ENCODE assay signal across 7 mouse cellular contexts in genomic region chr5:72816960-72817359, GRCm38 (mm10). TPM values are rescaled to one million over a fixed set of nuclear protein-coding genes. Genes with fewer than 3 reads are reported as not detected.
DNase-seq lines count a peak whose midpoint lies in the region; ATAC-seq and TF ChIP-seq lines count a peak whose summit lies in the region.
"Not testable (repeated sequence)": the region's sequence is repeated elsewhere in the genome, so short reads cannot be mapped to it uniquely, and the experiment has no call there.

No protein-coding gene starts in this region.

- 52% methylated on average over 5 of the region's 7 CpGs for WGBS in hindbrain, embryonic 16.5 days
- 59% methylated on average over 7 of the region's 7 CpGs for WGBS in kidney, postnatal 0 days
- WGBS in lung, embryonic 14.5 days = 59% methylated on average over 7 of the region's 7 CpGs
- 63% methylated on average over 7 of the region's 7 CpGs for WGBS in midbrain, embryonic 13.5 days
- WGBS in neural tube, embryonic 13.5 days = 37% methylated on average over 7 of the region's 7 CpGs

- not testable (repeated sequence) for H3K9me3 ChIP-seq in hindbrain, embryonic 16.5 days (ENCODE audit: control insufficient read depth, low read length); kidney, postnatal 0 days (replicated peaks; ENCODE audit: low read length); lung, embryonic 14.5 days (ENCODE audit: low read depth, low read length); midbrain, embryonic 13.5 days; neural tube, embryonic 13.5 days

- not testable (repeated sequence) for H3K9ac ChIP-seq in hindbrain, embryonic 16.5 days (ENCODE audit: low read depth, low read length); kidney, postnatal 0 days (ENCODE audit: low read depth, low read length); lung, embryonic 14.5 days; midbrain, embryonic 13.5 days (replicated peaks); neural tube, embryonic 13.5 days

- not testable (repeated sequence) for H3K4me3 ChIP-seq in brown adipose tissue, adult 24 weeks (ENCODE audit: insufficient read depth, low read depth, low read length); hindbrain, embryonic 16.5 days (ENCODE audit: low read length); kidney, postnatal 0 days (replicated peaks; ENCODE audit: low read depth, low read length); lung, embryonic 14.5 days (ENCODE audit: low read depth, low read length); midbrain, embryonic 13.5 days (replicated peaks); neural tube, embryonic 13.5 days

- TF ChIP-seq CTCF in kidney, postnatal 0 days (IDR thresholded peaks at IDR 0.05; ENCODE audit: low read depth); lung, embryonic 14.5 days (IDR thresholded peaks at IDR 0.05; ENCODE audit: low read depth): not testable (repeated sequence)

- peak overlapping the region; percentile 34 for H3K27ac ChIP-seq in brown adipose tissue, adult 24 weeks (replicated peaks; ENCODE audit: low read depth, low read length)
- not testable (repeated sequence) for H3K27ac ChIP-seq in hindbrain, embryonic 16.5 days (ENCODE audit: low read depth, low read length); kidney, postnatal 0 days; midbrain, embryonic 13.5 days
- H3K27ac ChIP-seq in lung, embryonic 14.5 days (ENCODE audit: low read depth) = peak overlapping the region; percentile 3; the same call in 1 of the 2 replicates
- H3K27ac ChIP-seq in neural tube, embryonic 13.5 days (replicated peaks) = peak overlapping the region; percentile 57; the same call in 1 of the 2 replicates

- H3K36me3 ChIP-seq in hindbrain, embryonic 16.5 days (ENCODE audit: control insufficient read depth, insufficient read depth, low read length); kidney, postnatal 0 days (ENCODE audit: insufficient read depth, low read length); lung, embryonic 14.5 days (ENCODE audit: insufficient read depth); midbrain, embryonic 13.5 days; neural tube, embryonic 13.5 days: not testable (repeated sequence)

- DNase-seq in heart, adult 11 months = peak; percentile 70
- DNase-seq in kidney, postnatal 0 days (ENCODE audit: low spot score) = peak; percentile 38
- peak; percentile 34 for DNase-seq in lung, embryonic 14.5 days

- H3K4me1 ChIP-seq in brown adipose tissue, adult 24 weeks (ENCODE audit: control insufficient read depth, insufficient read depth, insufficient read length, low read length); hindbrain, embryonic 16.5 days (ENCODE audit: control insufficient read depth, insufficient read depth, low read depth, low read length); kidney, postnatal 0 days (replicated peaks; ENCODE audit: insufficient read depth, low read length); lung, embryonic 14.5 days (ENCODE audit: insufficient read depth); midbrain, embryonic 13.5 days (replicated peaks): not testable (repeated sequence)
- peaks cover 18% of the 10 kb centered on the region for H3K4me1 ChIP-seq in neural tube, embryonic 13.5 days (replicated peaks)

- ATAC-seq in hindbrain, embryonic 16.5 days = peak; percentile 32; the same call in 1 of the 2 replicates
- ATAC-seq in kidney, postnatal 0 days (replicated peaks; ENCODE audit: low FRiP score, low read depth); lung, embryonic 14.5 days (ENCODE audit: insufficient read depth): not testable (repeated sequence)
- ATAC-seq in midbrain, embryonic 13.5 days = 0 out of 2 replicates have a peak, but pooled peaks have one; percentile 20
- ATAC-seq in neural tube, embryonic 13.5 days (ENCODE audit: low read depth) = peak; percentile 72

- peak overlapping the region; percentile 22; the same call in 1 of the 2 replicates for H3K4me2 ChIP-seq in hindbrain, embryonic 16.5 days (ENCODE audit: low read length)
- not testable (repeated sequence) for H3K4me2 ChIP-seq in kidney, postnatal 0 days (ENCODE audit: low read length); lung, embryonic 14.5 days; midbrain, embryonic 13.5 days (replicated peaks)
- peak overlapping the region; percentile 28; the same call in 1 of the 2 replicates for H3K4me2 ChIP-seq in neural tube, embryonic 13.5 days

- H3K27me3 ChIP-seq in hindbrain, embryonic 16.5 days (replicated peaks; ENCODE audit: control insufficient read depth, insufficient read depth, low read length); kidney, postnatal 0 days (ENCODE audit: insufficient read depth, low read length); lung, embryonic 14.5 days (ENCODE audit: insufficient read depth, low read length); midbrain, embryonic 13.5 days; neural tube, embryonic 13.5 days: not testable (repeated sequence)

RNA-seq across cellular contexts. Expression of gene Tec, which starts 51.3 kb away (rescaled TPM):
- polyA plus RNA-seq in brown adipose tissue, adult 24 weeks (2012; ENCODE audit: insufficient read depth, insufficient read length, missing spikeins) = 1.4 TPM in 2 replicates
- 8.4 and 9.8 TPM in 2 replicates for polyA plus RNA-seq in hindbrain, embryonic 16.5 days (2015; fragmentation: Nextera tagmentation; extraction: Ambion mirVana)
- 8.4 and 9.1 TPM in 2 replicates for polyA plus RNA-seq in kidney, postnatal 0 days (2015; fragmentation: Nextera tagmentation; extraction: Ambion mirVana)
- polyA plus RNA-seq in lung, embryonic 14.5 days (2014; fragmentation: Nextera tagmentation; extraction: Ambion mirVana) = 3.5 and 3.8 TPM in 2 replicates
- polyA plus RNA-seq in midbrain, embryonic 13.5 days (2015; fragmentation: Nextera tagmentation; extraction: Ambion mirVana) = 4.0 and 5.1 TPM in 2 replicates
- 10.0 and 10.5 TPM in 2 replicates for polyA plus RNA-seq in neural tube, embryonic 13.5 days (2015; fragmentation: Nextera tagmentation; extraction: Ambion mirVana)
